Mouse (Mus musculus) embryo, embryonic 9.5 days (tissue): ENCODE data around the gene Akap13.
"Not testable (repeated sequence)": the region's sequence is repeated elsewhere in the genome, so short reads cannot be mapped to it uniquely, and the experiment has no call there.

Experiments
- DNase-seq: peaks from one replicate; pipeline ENCODE4 v3.0.0-alpha.2; 2017; ENCODE audit errors: extremely low spot score

The Akap13 gene

GRCm38 (mm10) chr7:75715026-75715425 lies 259.7 kb downstream of the Akap13 start:
- DNase-seq: no peak

GRCm38 (mm10) chr7:75715939-75716338 lies 260.6 kb downstream of the Akap13 start:
- DNase-seq: no peak

- DNase-seq: no peak
These were observed 262.0 kb downstream of the Akap13 start for GRCm38 (mm10) chr7:75717349-75717748.

- no peak for DNase-seq
These were observed 266.0 kb downstream of the Akap13 start for GRCm38 (mm10) chr7:75721302-75721701.

GRCm38 (mm10) chr7:75724012-75724411 lies 268.7 kb downstream of the Akap13 start:
- no peak for DNase-seq

- no peak for DNase-seq
These were observed 270.6 kb downstream of the Akap13 start for GRCm38 (mm10) chr7:75725899-75726298.

- no peak for DNase-seq
These were observed 271.5 kb downstream of the Akap13 start for GRCm38 (mm10) chr7:75726867-75727266.

GRCm38 (mm10) chr7:75729652-75730051 lies 274.3 kb downstream of the Akap13 start:
- no peak for DNase-seq

GRCm38 (mm10) chr7:75730216-75730615 lies 274.9 kb downstream of the Akap13 start:
- DNase-seq: no peak

GRCm38 (mm10) chr7:75731951-75732350 lies 276.6 kb downstream of the Akap13 start:
- DNase-seq: no peak

GRCm38 (mm10) chr7:75733166-75733565 lies 277.8 kb downstream of the Akap13 start:
- no peak for DNase-seq

- DNase-seq: peak; percentile 51
These were observed 283.9 kb downstream of the Akap13 start for GRCm38 (mm10) chr7:75739075-75739725.

- no peak for DNase-seq
These were observed 289.2 kb downstream of the Akap13 start for GRCm38 (mm10) chr7:75744528-75744927.

GRCm38 (mm10) chr7:75744978-75745638 lies 289.8 kb downstream of the Akap13 start:
- no peak for DNase-seq

- DNase-seq: not testable (repeated sequence)
These were observed 290.6 kb downstream of the Akap13 start for GRCm38 (mm10) chr7:75745969-75746368.

GRCm38 (mm10) chr7:75750581-75750980 lies 295.2 kb downstream of the Akap13 start:
- no peak for DNase-seq

GRCm38 (mm10) chr7:75751161-75751803 lies 295.9 kb downstream of the Akap13 start:
- DNase-seq: no peak

GRCm38 (mm10) chr7:75752442-75753191 lies 297.3 kb downstream of the Akap13 start:
- DNase-seq: peak; percentile 30

- peak; percentile 14 for DNase-seq
These were observed 298.0 kb downstream of the Akap13 start for GRCm38 (mm10) chr7:75753192-75753783.

- peak; percentile 11 for DNase-seq
These were observed 299.5 kb downstream of the Akap13 start for GRCm38 (mm10) chr7:75754587-75755499.
